Mouse (Mus musculus) lung, adult 2 months (tissue): ENCODE results near the gene Sema4d. TPM values are rescaled to one million over a fixed set of nuclear protein-coding genes. Genes with fewer than 3 reads are reported as not detected.
"Not testable (repeated sequence)": the region's sequence is repeated elsewhere in the genome, so short reads cannot be mapped to it uniquely, and the experiment has no call there.

Source experiments
- DNase-seq: peaks from one replicate; pipeline ENCODE4 v3.0.0; 2022
- H3K4me1 ChIP-seq: fragments of 200-500 bp; 2 replicates; pipeline ENCODE4 v1.6.1; 2011; ENCODE audit warnings: low read length; ENCODE audit not compliant: control insufficient read depth, insufficient read depth
- H3K4me3 ChIP-seq: fragments of 200-500 bp; replicated peaks from 2 replicates; pipeline ENCODE3; 2011; ENCODE audit warnings: low read depth, mild to moderate bottlenecking, control low read depth, low read length; ENCODE audit errors: extremely low read depth
- CTCF ChIP-seq: fragments of 200-500 bp; IDR thresholded peaks from 2 replicates; pipeline ENCODE4 v1.5.1; 2011; ENCODE audit warnings: mild to moderate bottlenecking, low read length, control low read depth; ENCODE audit not compliant: insufficient read depth
- POLR2A ChIP-seq: fragments of 200-500 bp; IDR thresholded peaks from 2 replicates; pipeline ENCODE4 v1.6.1; 2011; ENCODE audit warnings: low read depth, mild to moderate bottlenecking, control low read depth, low read length, borderline replicate concordance; ENCODE audit errors: extremely low read depth
- WGBS: fragments of 180-500 bp; shearing (Covaris S2); methylation state at CpG from one replicate; pipeline ENCODE4 v1.1.7; 2018; 5-methylcytosine and 5-hydroxymethylcytosine counted together
- polyA plus RNA-seq: library from polyadenylated mRNA; depleted of rRNA; stranded (reverse); fragments of >200 nt; gene quantifications from 2 replicates; pipeline ENCODE4 v1.2.3, GENCODE M21; 2012

The Sema4d gene
- polyA plus RNA-seq, 1 experiment: 23.3 TPM

- Histone ChIP-seq H3K4me1 (no peaks in the 10 kb centered on the region), H3K4me3 (no peak overlapping the region)
- TF ChIP-seq POLR2A (no peak), CTCF (no peak)
- DNase-seq: no peak
- 60% methylated on average over 3 of the region's 3 CpGs for WGBS
These were observed 104.9 kb downstream of the Sema4d start for GRCm38 (mm10) chr13:51688688-51689087.

- TF ChIP-seq POLR2A (no peak), CTCF (no peak)
- WGBS: 92% methylated on average over 5 of the region's 5 CpGs
- DNase-seq: no peak
- Histone ChIP-seq H3K4me1 (no peaks in the 10 kb centered on the region), H3K4me3 (no peak overlapping the region)
These were observed 106.6 kb downstream of the Sema4d start for GRCm38 (mm10) chr13:51686966-51687365.

GRCm38 (mm10) chr13:51685290-51685966, 108.1 kb downstream of the Sema4d start:
- no peak overlapping the region for H3K4me3 ChIP-seq
- 91% methylated on average over 7 of the region's 7 CpGs for WGBS
- TF ChIP-seq CTCF (no peak), POLR2A (no peak)
- DNase-seq: no peak
- H3K4me1 ChIP-seq: no peaks in the 10 kb centered on the region

- TF ChIP-seq POLR2A (no peak), CTCF (no peak)
- Histone ChIP-seq H3K4me3 (no peak overlapping the region), H3K4me1 (no peaks in the 10 kb centered on the region)
- 96% methylated on average over 8 of the region's 8 CpGs for WGBS
- DNase-seq: no peak
These were observed 111.9 kb downstream of the Sema4d start for GRCm38 (mm10) chr13:51681634-51682033.

GRCm38 (mm10) chr13:51681076-51681475, 112.5 kb downstream of the Sema4d start:
- no peak for TF ChIP-seq POLR2A
- TF ChIP-seq CTCF: no peak
- no peak for DNase-seq
- 77% methylated on average over 5 of the region's 5 CpGs for WGBS
- H3K4me3 ChIP-seq: no peak overlapping the region
- H3K4me1 ChIP-seq: no peaks in the 10 kb centered on the region

- WGBS: 72% methylated on average over 4 of the region's 4 CpGs
- no peak overlapping the region for H3K4me3 ChIP-seq
- no peaks in the 10 kb centered on the region for H3K4me1 ChIP-seq
- DNase-seq: no peak
- no peak for TF ChIP-seq POLR2A
- no peak for TF ChIP-seq CTCF
These were observed 114.2 kb downstream of the Sema4d start for GRCm38 (mm10) chr13:51679332-51679731.

GRCm38 (mm10) chr13:51678687-51679086, 114.9 kb downstream of the Sema4d start:
- H3K4me1 ChIP-seq: no peaks in the 10 kb centered on the region
- no peak overlapping the region for H3K4me3 ChIP-seq
- TF ChIP-seq POLR2A (no peak), CTCF (no peak)
- DNase-seq: no peak
- WGBS: 93% methylated on average over 6 of the region's 6 CpGs

- H3K4me3 ChIP-seq: no peak overlapping the region
- TF ChIP-seq POLR2A (no peak), CTCF (no peak)
- no peaks in the 10 kb centered on the region for H3K4me1 ChIP-seq
- 89% methylated on average over 7 of the region's 7 CpGs for WGBS
- no peak for DNase-seq
These were observed 115.8 kb downstream of the Sema4d start for GRCm38 (mm10) chr13:51677630-51678185.

GRCm38 (mm10) chr13:51677041-51677440, 116.5 kb downstream of the Sema4d start:
- no peak for TF ChIP-seq POLR2A
- no peak for TF ChIP-seq CTCF
- H3K4me1 ChIP-seq: no peaks in the 10 kb centered on the region
- DNase-seq: no peak
- 92% methylated on average over 12 of the region's 12 CpGs for WGBS
- no peak overlapping the region for H3K4me3 ChIP-seq

- 58% methylated on average over 4 of the region's 4 CpGs for WGBS
- no peak for DNase-seq
- H3K4me1 ChIP-seq: no peaks in the 10 kb centered on the region
- no peak for TF ChIP-seq POLR2A
- no peak for TF ChIP-seq CTCF
- no peak overlapping the region for H3K4me3 ChIP-seq
These were observed 116.9 kb downstream of the Sema4d start for GRCm38 (mm10) chr13:51676641-51677040.

- H3K4me3 ChIP-seq, DNase-seq, H3K4me1 ChIP-seq: not testable (repeated sequence)
- 88% methylated on average over 12 of the region's 12 CpGs for WGBS
These were observed 125.4 kb downstream of the Sema4d start for GRCm38 (mm10) chr13:51668195-51668594.
